Mouse (Mus musculus) c-Kit-positive CD71-negative TER-119-negative erythroid progenitor cells, embryonic 14.5 days (primary cell): ENCODE data around the gene Nebl.

ENCODE experiments used
- DNase-seq: peaks from one replicate; pipeline ENCODE4 v3.0.0-alpha.2; 2013; ENCODE audit warnings: low read depth

Gene Nebl

GRCm38 (mm10) chr2:17710083-17710482, 21.2 kb downstream of the Nebl start:
- DNase-seq: no peak

GRCm38 (mm10) chr2:17705964-17706363, 25.3 kb downstream of the Nebl start:
- DNase-seq: no peak

GRCm38 (mm10) chr2:17705426-17705825, 25.8 kb downstream of the Nebl start:
- DNase-seq: no peak

GRCm38 (mm10) chr2:17703170-17703512, 28.1 kb downstream of the Nebl start:
- no peak for DNase-seq

GRCm38 (mm10) chr2:17702481-17703169, 28.6 kb downstream of the Nebl start:
- DNase-seq: no peak

GRCm38 (mm10) chr2:17698161-17699087, 32.8 kb downstream of the Nebl start:
- DNase-seq: no peak

GRCm38 (mm10) chr2:17692926-17693325, 38.3 kb downstream of the Nebl start:
- DNase-seq: peak; percentile 4

GRCm38 (mm10) chr2:17690264-17690663, 41.0 kb downstream of the Nebl start:
- DNase-seq: no peak

- no peak for DNase-seq
These were observed 44.1 kb downstream of the Nebl start for GRCm38 (mm10) chr2:17687141-17687540.

- DNase-seq: no peak
These were observed 47.8 kb downstream of the Nebl start for GRCm38 (mm10) chr2:17683326-17684040.

- DNase-seq: no peak
These were observed 59.1 kb downstream of the Nebl start for GRCm38 (mm10) chr2:17672156-17672555.

GRCm38 (mm10) chr2:17671566-17671965, 59.7 kb downstream of the Nebl start:
- no peak for DNase-seq

GRCm38 (mm10) chr2:17669953-17670352, 61.3 kb downstream of the Nebl start:
- DNase-seq: no peak

- no peak for DNase-seq
These were observed 62.3 kb downstream of the Nebl start for GRCm38 (mm10) chr2:17669000-17669399.

GRCm38 (mm10) chr2:17658176-17658575, 73.1 kb downstream of the Nebl start:
- DNase-seq: no peak

- no peak for DNase-seq
These were observed 81.0 kb downstream of the Nebl start for GRCm38 (mm10) chr2:17650147-17650834.

GRCm38 (mm10) chr2:17649728-17650127, 81.5 kb downstream of the Nebl start:
- no peak for DNase-seq

- peak; percentile 9 for DNase-seq
These were observed 86.7 kb downstream of the Nebl start for GRCm38 (mm10) chr2:17644282-17645262.

GRCm38 (mm10) chr2:17643869-17644268, 87.4 kb downstream of the Nebl start:
- no peak for DNase-seq

GRCm38 (mm10) chr2:17642770-17643169, 88.5 kb downstream of the Nebl start:
- DNase-seq: no peak

- DNase-seq: no peak
These were observed 90.4 kb downstream of the Nebl start for GRCm38 (mm10) chr2:17640861-17641260.
